In the genomic region with DNA sequence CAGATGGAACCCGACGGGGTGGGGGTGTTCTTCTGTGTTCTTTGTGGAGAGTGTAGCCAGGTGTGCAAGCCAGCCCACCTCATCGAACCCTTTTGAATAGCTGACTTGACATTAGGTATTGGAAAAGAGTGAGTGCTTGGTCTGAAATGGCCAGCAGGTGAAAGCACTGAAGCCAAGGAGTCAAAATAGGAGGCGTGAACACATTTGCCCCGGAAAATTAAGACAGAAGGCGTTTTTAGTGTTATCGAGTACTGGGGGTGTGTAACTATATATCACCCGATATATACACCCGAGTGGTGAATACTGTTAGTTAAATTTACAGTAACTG, we compare ENCODE assay signal across 10 mouse cellular contexts. TPM values are rescaled to one million over a fixed set of nuclear protein-coding genes. Genes with fewer than 3 reads are reported as not detected.
DNase-seq lines count a peak whose midpoint lies in the region; ATAC-seq and TF ChIP-seq lines count a peak whose summit lies in the region.
"Had no signal": no experiment of that assay in that cellular context is flagged by ENCODE, and none has a peak within 500 bp of the region (broad histone marks: within the 10 kb centered on the region; RNA-seq: fewer than 3 reads in every experiment).

No protein-coding gene starts in this region.

- H3K9ac ChIP-seq in kidney, embryonic 16.5 days (replicated peaks; ENCODE audit: low read length) = peak overlapping the region; percentile 80
- H3K9ac ChIP-seq in embryonic facial prominence, embryonic 12.5 days = peak overlapping the region; percentile 67
- H3K9ac ChIP-seq in hindbrain, postnatal 0 days (replicated peaks; ENCODE audit: low read length) = peak overlapping the region; percentile 56
- peak overlapping the region; percentile 74; the same call in 1 of the 2 replicates for H3K9ac ChIP-seq in midbrain, postnatal 0 days (replicated peaks; ENCODE audit: low read length, poor library complexity, severe bottlenecking)

- peak overlapping the region; percentile 80 for H3K4me3 ChIP-seq in kidney, embryonic 16.5 days (ENCODE audit: low read length)
- peak overlapping the region; percentile 71 for H3K4me3 ChIP-seq in embryonic facial prominence, embryonic 12.5 days
- H3K4me3 ChIP-seq in hindbrain, postnatal 0 days (ENCODE audit: low read length) = peak overlapping the region; percentile 71
- H3K4me3 ChIP-seq in midbrain, postnatal 0 days (ENCODE audit: low read depth, low read length) = peak overlapping the region; percentile 79

- WGBS in kidney, embryonic 16.5 days = 9% methylated on average over 9 of the region's 9 CpGs
- 26% methylated on average over 9 of the region's 9 CpGs for WGBS in embryonic facial prominence, embryonic 12.5 days
- 19% methylated on average over 9 of the region's 9 CpGs for WGBS in hindbrain, postnatal 0 days
- 25% methylated on average over 9 of the region's 9 CpGs for WGBS in midbrain, postnatal 0 days

- 0 out of 2 replicates have a peak, but pooled peaks cover 3% of the 10 kb centered on the region for H3K36me3 ChIP-seq in kidney, embryonic 16.5 days (ENCODE audit: insufficient read depth, low read length)
- no peaks in the 10 kb centered on the region; the same call in 1 of the 2 replicates for H3K36me3 ChIP-seq in embryonic facial prominence, embryonic 12.5 days
- no peaks in the 10 kb centered on the region for H3K36me3 ChIP-seq in hindbrain, postnatal 0 days (ENCODE audit: insufficient read depth, low read length)
- no peaks in the 10 kb centered on the region for H3K36me3 ChIP-seq in midbrain, postnatal 0 days (ENCODE audit: insufficient read depth, low read length)

- H3K9me3 ChIP-seq in kidney, embryonic 16.5 days (ENCODE audit: low read length) = no peaks in the 10 kb centered on the region
- no peaks in the 10 kb centered on the region for H3K9me3 ChIP-seq in embryonic facial prominence, embryonic 12.5 days
- H3K9me3 ChIP-seq in hindbrain, postnatal 0 days (ENCODE audit: low read length) = no peaks in the 10 kb centered on the region
- no peaks in the 10 kb centered on the region for H3K9me3 ChIP-seq in midbrain, postnatal 0 days (ENCODE audit: low read length)

- H3K4me2 ChIP-seq in kidney, embryonic 16.5 days (replicated peaks; ENCODE audit: low read depth, low read length) = peak overlapping the region; percentile 89
- peak overlapping the region; percentile 85 for H3K4me2 ChIP-seq in embryonic facial prominence, embryonic 12.5 days (replicated peaks)
- peak overlapping the region; percentile 84 for H3K4me2 ChIP-seq in hindbrain, postnatal 0 days (ENCODE audit: low read depth, low read length)
- peak overlapping the region; percentile 86 for H3K4me2 ChIP-seq in midbrain, postnatal 0 days (ENCODE audit: low read depth, low read length, poor library complexity, severe bottlenecking)

- H3K27ac ChIP-seq in kidney, embryonic 16.5 days (ENCODE audit: low read length) = no peak overlapping the region
- no peak overlapping the region for H3K27ac ChIP-seq in embryonic facial prominence, embryonic 12.5 days
- peak overlapping the region; percentile 64; the same call in 1 of the 2 replicates for H3K27ac ChIP-seq in hindbrain, postnatal 0 days
- no peak overlapping the region for H3K27ac ChIP-seq in midbrain, postnatal 0 days (ENCODE audit: low read depth, low read length)

- H3K27me3 ChIP-seq in kidney, embryonic 16.5 days (ENCODE audit: insufficient read depth, low read length) = 0 out of 2 replicates have a peak, but pooled peaks cover 3% of the 10 kb centered on the region
- H3K27me3 ChIP-seq in embryonic facial prominence, embryonic 12.5 days = 0 out of 2 replicates have a peak, but pooled peaks cover 4% of the 10 kb centered on the region
- no peaks in the 10 kb centered on the region for H3K27me3 ChIP-seq in hindbrain, postnatal 0 days (ENCODE audit: insufficient read depth, low read length)
- H3K27me3 ChIP-seq in midbrain, postnatal 0 days (ENCODE audit: insufficient read depth, low read length) = no peaks in the 10 kb centered on the region

- no peak for DNase-seq in kidney, postnatal 36 days
- no peak for DNase-seq in hindbrain, postnatal 0 days (ENCODE audit: low spot score)
- no peak for DNase-seq in midbrain, postnatal 0 days (ENCODE audit: low spot score)
- DNase-seq in layer of hippocampus, adult 18-20 months (ENCODE audit: low spot score in 2 of 2) = no peak
- no peak for DNase-seq in frontal cortex, postnatal 25 days (ENCODE audit: low spot score in 2 of 2)
- no peak for DNase-seq in cerebellum, adult 11 months

- TF ChIP-seq CTCF in hindbrain, postnatal 0 days (IDR thresholded peaks at IDR 0.05; ENCODE audit: low read depth) = peak; percentile 25
- TF ChIP-seq CTCF in midbrain, postnatal 0 days (IDR thresholded peaks at IDR 0.05) = no peak; the same call in none of the 2 replicates

- no peak for ATAC-seq in kidney, embryonic 16.5 days (ENCODE audit: low FRiP score, low TSS enrichment)
- no peak for ATAC-seq in embryonic facial prominence, embryonic 12.5 days (ENCODE audit: insufficient number of reproducible peaks, insufficient read depth, low FRiP score, low TSS enrichment)
- no peak for ATAC-seq in hindbrain, postnatal 0 days
- ATAC-seq in midbrain, postnatal 0 days (ENCODE audit: low FRiP score) = no peak

- peaks cover 11% of the 10 kb centered on the region; the same call in 1 of the 2 replicates for H3K4me1 ChIP-seq in kidney, embryonic 16.5 days (ENCODE audit: insufficient read depth, low read length)
- peaks cover 25% of the 10 kb centered on the region; the same call in 1 of the 2 replicates for H3K4me1 ChIP-seq in embryonic facial prominence, embryonic 12.5 days
- no peaks in the 10 kb centered on the region for H3K4me1 ChIP-seq in hindbrain, postnatal 0 days (ENCODE audit: insufficient read depth, low read length)
- no peaks in the 10 kb centered on the region for H3K4me1 ChIP-seq in midbrain, postnatal 0 days (ENCODE audit: insufficient read depth, low read length)

RNA-seq across cellular contexts. Expression of a gene that starts 0.9 kb away (rescaled TPM):
- 130 and 139 TPM in 2 replicates for polyA plus RNA-seq in kidney, embryonic 16.5 days (2015; fragmentation: Nextera tagmentation; extraction: Ambion mirVana)
- 50.8 and 52.1 TPM in 2 replicates for polyA plus RNA-seq in embryonic facial prominence, embryonic 12.5 days (2016; fragmentation: Nextera tagmentation; extraction: Ambion mirVana)
- 57.2 and 60.8 TPM in 2 replicates for total RNA-seq in hindbrain, postnatal 0 days (2014; rRNA removed)
- polyA plus RNA-seq in hindbrain, postnatal 0 days (2015; fragmentation: Nextera tagmentation; extraction: Ambion mirVana) = 67.9 and 68.0 TPM in 2 replicates
- 49.3 and 50.3 TPM in 2 replicates for total RNA-seq in midbrain, postnatal 0 days (2014; rRNA removed)
- polyA plus RNA-seq in midbrain, postnatal 0 days (2015; fragmentation: Nextera tagmentation; extraction: Ambion mirVana) = 59.7 and 62.9 TPM in 2 replicates
- total RNA-seq in layer of hippocampus, adult 18-20 months (2021) = 10 to 100 TPM; 19.9 to 23.4 TPM
- total RNA-seq: megakaryocyte-erythroid progenitor cell, adult 5-6 weeks had no signal
- polyA plus RNA-seq: erythroblast, embryonic 14.5 days had no signal

RNA-seq across cellular contexts. Expression of a gene that starts 25.2 kb away (rescaled TPM):
- polyA plus RNA-seq in kidney, embryonic 16.5 days (2015; fragmentation: Nextera tagmentation; extraction: Ambion mirVana) = 52.4 and 53.3 TPM in 2 replicates
- 50.0 and 52.1 TPM in 2 replicates for polyA plus RNA-seq in embryonic facial prominence, embryonic 12.5 days (2016; fragmentation: Nextera tagmentation; extraction: Ambion mirVana)
- 23.6 and 28.0 TPM in 2 replicates for total RNA-seq in hindbrain, postnatal 0 days (2014; rRNA removed)
- 24.8 and 27.6 TPM in 2 replicates for polyA plus RNA-seq in hindbrain, postnatal 0 days (2015; fragmentation: Nextera tagmentation; extraction: Ambion mirVana)
- total RNA-seq in midbrain, postnatal 0 days (2014; rRNA removed) = 37.2 and 37.5 TPM in 2 replicates
- polyA plus RNA-seq in midbrain, postnatal 0 days (2015; fragmentation: Nextera tagmentation; extraction: Ambion mirVana) = 28.0 and 30.9 TPM in 2 replicates
- 10 to 100 TPM; 37.5 to 41.3 TPM for total RNA-seq in layer of hippocampus, adult 18-20 months (2021)
